Mouse (Mus musculus) ES-CJ7 (cell line): ENCODE measurements at regions not wholly inside any gene's neighbourhood (a gene's known extent, or its start where the extent isn't known, plus 50 kb on each side); places are given as distances from the start of the nearest gene placed in this dataset.
A peak's percentile ranks its signal among the peaks of the same experiment; 100 is the strongest.
"Not testable (repeated sequence)": the region's sequence is repeated elsewhere in the genome, so short reads cannot be mapped to it uniquely, and the experiment has no call there.

Experiments used
- DNase-seq: peaks from one replicate; pipeline ENCODE4 v3.0.0; 2011; ENCODE audit warnings: low read depth, low spot score

DNA sequence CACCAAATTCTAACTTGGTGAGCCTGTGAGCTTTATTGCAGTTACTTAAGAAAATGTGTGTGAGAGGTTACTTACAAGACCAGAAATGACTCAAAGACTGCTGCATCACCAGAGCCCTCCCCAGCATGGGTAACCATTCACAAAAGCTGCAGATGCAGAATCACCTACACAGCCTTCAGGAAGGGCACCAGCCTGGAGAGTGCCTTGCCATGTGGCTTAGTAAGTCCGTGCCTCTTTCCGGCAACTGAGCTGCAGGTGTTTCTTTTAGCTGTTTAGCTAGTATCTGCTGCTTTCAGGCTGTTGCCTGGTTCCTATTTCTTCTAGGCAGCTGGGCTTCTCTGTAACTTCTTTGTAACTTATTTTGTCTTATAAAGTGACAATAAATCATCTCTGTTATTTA lies 213.2 kb upstream of the Stxbp6 start:
- DNase-seq = no peak

DNA sequence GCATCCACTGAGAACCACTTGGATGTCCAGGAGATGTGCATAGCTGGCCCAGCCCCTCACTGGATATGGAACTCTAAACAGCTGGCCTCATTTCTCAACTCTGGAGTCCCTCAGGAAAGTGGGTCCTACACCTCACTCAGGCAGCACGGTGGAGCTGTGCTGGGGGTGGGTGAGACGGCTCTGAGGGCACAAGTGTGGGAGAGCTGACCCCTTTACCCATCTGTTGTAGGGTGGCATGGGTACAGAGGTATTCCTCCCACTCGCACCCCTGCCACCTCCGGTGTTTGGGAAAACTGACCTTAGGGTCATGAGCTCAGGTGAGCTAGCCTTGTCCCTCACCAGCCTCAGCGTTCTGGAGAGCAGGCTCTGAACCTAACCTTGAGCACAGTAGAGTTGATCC lies 181.8 kb upstream of the Stxbp6 start:
- DNase-seq = no peak

DNA sequence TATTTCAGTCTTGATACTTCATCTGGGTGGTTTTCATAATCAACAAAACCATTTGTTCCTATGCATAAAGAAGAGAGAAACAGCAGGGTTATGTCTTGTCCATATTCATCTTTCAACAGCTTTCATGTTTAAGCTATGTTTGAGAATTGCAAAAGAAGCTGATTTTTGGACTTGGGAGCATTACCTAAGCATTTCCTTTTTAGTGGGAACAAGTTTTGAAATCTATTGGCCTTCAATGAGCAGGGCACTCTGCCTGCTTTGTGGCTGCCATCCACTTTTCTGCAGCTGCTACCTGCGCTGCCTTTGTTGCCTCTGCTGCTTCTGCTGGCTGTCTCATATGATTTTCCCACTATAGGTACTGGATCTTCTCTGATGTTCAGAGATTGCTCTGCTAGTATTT lies 136.6 kb upstream of the Stxbp6 start:
- DNase-seq = no peak

DNA sequence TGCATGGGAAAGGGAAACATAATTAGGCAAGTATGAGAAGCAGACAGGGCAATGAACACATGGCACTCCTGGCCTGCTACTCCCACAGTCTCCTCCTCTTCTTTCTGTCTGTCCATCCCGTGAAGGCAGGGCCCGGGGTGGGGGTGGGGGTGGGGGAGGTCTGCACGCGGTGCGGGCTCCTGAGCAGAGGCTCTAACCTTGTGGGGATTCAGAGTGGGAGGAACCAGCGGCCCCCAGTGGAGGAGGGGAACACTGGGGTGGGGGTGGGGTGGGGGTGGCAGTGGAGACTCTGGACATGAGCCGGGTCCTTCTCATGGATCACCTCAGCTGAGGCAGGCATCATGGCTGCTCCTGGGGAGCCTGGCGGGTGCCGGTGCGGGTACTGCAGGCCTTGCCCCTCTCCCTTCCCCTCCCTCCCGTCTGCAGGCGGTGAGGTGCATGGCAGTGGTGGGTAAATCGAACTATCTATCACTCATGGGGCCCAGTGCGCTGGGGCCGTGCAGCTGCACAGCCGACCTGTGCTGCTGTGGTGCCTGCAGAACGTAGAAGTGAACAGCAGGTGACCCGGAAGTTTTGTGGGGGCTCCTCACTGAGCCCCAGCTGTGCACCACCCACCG lies 120.9 kb upstream of the Stxbp6 start:
- no peak for DNase-seq

DNA sequence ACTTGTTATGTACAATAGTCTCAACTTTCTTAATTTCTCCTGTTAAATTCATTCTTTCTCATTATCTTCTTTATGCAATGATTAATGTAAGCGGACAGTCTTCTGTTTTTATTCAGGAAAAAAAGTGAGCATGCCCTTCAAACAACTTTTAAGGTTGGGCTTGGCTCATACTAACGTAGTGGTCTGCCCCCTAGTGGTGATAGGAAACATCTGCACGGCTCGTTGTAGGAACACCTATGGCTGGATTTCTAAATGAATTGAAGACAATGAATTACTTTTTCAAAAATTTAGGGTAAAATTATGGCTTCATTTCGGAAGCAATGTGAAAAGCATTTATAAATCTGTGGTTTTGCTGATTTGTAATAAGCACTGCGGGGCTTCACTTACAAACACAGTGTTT lies 112.6 kb upstream of the Stxbp6 start:
- peak; percentile 48 for DNase-seq

DNA sequence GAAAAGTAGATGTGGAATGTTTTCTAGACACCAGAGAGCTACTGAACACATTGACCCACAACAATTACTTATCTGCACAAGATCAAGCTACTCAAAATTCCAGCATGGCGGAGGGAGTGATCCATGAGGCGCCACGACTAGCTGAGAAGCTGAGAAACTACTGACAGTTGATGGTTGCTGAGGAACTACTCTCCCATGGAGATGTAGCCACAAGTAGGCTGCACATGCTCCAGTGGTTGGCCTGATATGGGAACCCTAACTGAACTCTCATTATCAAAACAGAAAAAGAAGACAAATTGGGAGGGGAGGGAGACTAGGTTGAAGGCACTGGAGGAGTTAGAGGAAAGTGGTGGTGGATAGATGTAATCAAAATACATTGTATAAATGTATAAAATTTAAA lies 110.0 kb upstream of the Stxbp6 start:
- DNase-seq = no peak

DNA sequence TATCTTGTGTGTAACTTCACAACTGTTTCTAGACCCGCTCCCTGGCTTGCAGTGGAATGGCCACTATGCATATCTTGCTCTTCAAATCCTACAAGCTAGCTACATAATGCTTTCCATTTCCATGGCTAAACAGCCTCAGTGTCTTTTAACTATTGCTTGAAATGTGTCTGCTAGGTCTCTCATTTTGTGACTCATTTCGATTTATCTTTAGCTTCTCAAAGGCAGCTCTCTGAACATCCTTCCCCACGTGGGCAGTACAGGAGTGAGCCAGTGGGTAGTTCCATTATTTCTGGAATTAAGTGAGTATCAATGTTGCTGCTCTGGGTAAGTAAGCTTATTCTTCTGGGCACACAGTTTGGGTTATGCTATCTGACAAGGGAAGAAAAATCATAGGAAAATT lies 102.9 kb upstream of the Stxbp6 start:
- no peak for DNase-seq

DNA sequence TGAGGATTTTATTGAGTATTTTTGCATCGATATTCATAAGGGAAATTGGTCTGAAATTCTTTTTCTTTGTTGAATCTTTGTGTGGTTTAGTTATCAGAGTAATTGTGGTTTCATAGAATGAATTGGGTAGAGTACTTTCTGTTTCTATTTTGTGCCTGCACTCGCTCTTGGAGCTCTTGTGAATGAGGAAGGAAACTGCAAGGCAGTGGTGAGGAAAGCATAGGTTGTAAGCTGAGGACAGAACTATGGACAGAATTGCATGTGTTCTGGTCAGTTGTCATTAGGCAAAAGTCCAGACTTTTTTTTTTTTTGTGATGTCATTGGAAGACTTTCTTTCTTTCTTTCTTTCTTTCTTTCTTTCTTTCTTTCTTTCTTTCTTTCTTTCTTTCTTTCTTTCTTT lies 100.8 kb upstream of the Stxbp6 start:
- DNase-seq = not testable (repeated sequence)

DNA sequence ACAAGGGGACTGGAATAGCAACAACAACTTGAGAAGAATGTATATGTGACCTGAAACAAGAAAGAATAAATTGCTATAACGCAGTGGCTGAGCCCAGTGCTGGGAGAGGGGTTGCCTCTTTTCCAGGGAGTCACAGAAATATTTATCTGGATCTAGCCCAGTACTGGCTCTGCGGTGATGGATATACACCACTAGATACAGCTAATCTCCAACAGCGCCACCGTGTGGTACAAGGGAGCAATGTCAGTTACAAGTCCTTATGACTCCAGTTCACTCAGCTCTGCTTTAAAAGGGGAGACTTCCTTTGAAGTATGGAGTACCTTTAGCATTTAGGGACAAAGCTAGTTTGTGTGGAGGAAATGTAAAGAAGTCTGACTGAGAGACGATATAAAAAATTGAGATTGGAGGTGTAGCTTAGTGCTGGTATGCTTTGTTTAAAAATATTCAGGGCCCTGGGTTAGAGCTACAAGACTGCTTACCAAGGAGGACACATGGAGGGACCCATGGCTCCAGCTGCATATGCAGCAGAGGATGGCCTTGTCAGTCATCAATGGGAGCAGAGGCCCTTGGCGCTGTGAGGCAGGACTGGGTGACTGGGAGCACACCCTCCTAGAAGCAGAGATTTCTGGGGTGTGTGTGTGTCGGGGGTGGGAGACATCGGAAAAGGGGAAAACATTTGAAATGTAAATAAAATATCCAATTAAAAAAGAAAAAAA lies 97.6 kb upstream of the Stxbp6 start:
- DNase-seq = peak; percentile 83

DNA sequence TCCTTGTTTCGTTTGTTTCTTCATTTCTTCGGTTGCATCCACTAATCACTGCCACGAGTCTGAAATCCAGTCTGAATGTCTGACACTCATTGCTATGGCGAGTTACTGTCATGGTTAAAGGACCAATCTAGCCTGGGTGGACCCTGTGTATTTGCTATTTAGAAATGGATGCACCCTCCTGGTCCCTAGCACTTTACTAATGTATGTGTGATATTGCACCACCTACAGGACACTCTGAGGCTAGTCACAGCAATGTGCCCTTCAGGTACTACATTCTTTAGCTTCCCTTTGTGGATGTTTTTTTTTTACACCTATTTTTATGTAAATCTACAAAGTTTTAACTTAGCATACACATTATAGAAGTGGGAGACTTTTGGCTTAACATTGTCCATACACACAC lies 87.5 kb upstream of the Stxbp6 start:
- DNase-seq = peak; percentile 42

DNA sequence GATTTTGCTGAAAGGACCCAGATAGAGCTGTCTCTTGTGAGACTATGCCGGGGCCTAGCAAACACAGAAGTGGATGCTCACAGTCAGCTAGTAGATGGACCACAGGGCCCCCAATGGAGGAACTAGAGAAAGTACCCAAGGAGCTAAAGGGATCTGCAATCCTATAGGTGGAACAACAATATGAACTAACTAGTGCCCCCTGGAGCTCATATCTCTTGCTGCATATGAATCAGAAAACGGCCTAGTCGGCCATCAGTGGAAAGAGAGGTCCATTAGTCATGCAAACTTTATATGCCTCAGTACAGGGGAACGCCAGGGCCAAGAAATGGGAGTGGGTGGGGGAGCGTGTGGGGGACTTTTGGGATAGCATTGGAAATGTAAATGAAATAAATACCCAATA lies 87.1 kb upstream of the Stxbp6 start:
- DNase-seq = not testable (repeated sequence)

DNA sequence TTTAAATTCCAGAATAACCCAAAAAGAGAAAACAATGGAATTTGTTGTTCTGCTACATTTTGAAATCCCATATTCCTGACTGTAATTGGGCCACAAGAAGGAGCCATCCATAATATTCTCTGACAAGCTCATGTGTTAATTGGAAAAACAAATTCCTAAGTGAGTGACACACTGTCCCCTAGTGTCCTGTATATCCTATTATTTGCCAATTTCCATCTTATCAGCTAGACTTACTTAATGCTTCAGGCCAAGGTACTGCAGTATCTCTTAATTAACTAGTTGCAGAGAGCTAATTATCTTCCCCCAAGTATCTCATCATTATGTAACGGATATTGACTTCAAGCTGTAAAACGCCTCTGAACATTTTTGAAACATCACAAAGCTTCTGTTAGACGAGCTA lies 84.5 kb upstream of the Stxbp6 start:
- no peak for DNase-seq

DNA sequence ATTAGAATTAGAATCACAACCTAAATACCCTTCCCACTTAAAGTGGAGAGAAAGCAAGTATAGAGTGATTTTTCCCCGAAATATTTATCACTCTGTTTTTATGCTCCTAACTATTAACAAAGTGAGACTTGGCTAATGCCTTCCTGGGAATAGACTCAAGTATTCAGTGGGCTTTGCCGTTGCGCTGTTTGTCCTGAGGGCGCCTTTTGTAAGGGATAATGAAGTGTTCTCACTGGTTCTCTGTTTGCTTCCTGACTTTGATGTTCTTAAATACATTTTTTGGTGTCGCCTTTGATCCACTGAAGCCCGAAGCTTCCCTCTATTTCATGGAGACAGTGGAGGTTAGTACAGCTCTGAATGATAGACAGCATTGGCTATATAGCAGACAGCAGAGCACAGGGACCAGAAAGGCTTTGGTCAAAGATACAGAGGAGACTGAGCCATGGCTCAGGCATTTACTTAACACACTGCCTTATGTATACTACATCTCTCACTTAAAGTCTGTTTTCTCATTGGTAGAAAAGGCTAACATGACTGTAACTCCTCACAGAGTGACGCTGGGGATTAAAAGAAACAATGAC lies 63.0 kb upstream of the Stxbp6 start:
- DNase-seq = no peak

DNA sequence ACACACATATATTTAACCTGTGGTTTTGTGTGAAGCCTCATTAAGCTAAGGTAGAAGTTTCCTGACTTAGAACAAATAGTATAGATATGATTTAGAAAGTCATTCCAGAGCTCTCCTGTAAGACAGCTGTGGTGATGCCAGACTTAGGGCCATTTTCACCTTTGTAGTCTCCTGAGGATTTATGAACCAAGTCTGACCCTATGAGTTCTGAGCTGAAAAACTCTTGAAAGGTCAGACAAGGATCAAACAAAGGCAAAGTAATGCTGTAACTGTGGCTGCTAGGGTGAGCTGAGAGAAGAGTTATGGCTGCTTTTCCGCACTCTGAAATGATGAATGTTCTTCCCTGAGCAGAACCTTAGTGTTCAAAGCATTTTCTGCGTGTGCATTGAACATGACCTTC lies 58.9 kb upstream of the Stxbp6 start:
- DNase-seq = no peak

DNA sequence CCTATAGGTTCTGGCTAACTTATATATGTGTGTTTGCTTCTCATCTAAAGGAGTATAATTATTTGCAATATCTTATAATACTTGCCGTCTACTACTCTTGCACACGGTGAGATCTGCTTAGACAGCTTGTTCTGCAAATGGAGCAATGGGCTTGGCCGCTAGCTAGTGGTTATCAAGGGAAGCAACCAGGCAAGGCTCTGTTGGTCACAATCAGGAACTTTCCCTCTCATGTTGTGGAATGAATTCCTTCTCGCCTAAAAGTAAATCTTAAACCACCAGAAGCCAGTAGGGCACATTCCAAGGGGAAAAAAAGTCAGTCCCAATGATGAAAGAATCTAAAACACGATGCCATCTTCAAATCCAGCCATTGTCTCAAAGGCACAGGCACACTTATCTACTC lies 56.6 kb upstream of the Stxbp6 start:
- DNase-seq = no peak

DNA sequence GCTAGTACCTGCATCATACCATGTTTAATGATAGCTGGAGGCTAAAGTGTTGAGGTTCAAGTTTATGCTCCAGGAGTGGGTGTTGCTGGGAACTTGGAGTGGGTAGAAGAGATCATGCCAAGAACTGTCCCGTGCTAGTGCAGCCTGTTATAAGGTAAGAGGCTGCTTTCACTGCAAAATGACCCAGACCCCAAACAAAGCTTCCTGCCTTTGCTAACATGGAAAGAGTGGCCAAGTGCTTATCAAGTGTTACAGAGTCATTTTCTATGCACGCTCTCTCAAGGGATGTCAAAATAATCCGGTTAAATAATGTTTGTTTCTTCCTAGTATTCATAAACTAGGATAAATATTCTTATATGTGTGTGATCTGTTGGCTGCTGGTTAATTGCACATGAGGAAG lies 51.4 kb upstream of the Stxbp6 start:
- DNase-seq = no peak
